Mouse (Mus musculus) megakaryocyte, embryonic 14.5 days (primary cell): ENCODE results near the gene Slc9a1. TPM values are rescaled to one million over a fixed set of nuclear protein-coding genes. Genes with fewer than 3 reads are reported as not detected.

Experiments
- H3K27me3 ChIP-seq: replicated peaks from 2 replicates; pipeline ENCODE3; 2012; ENCODE audit warnings: inconsistent platforms
- H3K36me3 ChIP-seq: replicated peaks from 2 replicates; pipeline ENCODE3; 2012; ENCODE audit warnings: low read length, inconsistent platforms, mixed read lengths
- H3K4me1 ChIP-seq: 2 replicates; pipeline ENCODE4 v1.6.1; 2012; ENCODE audit warnings: inconsistent platforms
- H3K4me3 ChIP-seq: replicated peaks from 2 replicates; pipeline ENCODE3; 2012; ENCODE audit warnings: moderate library complexity, mild to moderate bottlenecking, inconsistent platforms
- H3K9me3 ChIP-seq: 2 replicates; pipeline ENCODE4 v1.6.1; 2012; ENCODE audit warnings: inconsistent platforms
- FLI1 ChIP-seq: IDR thresholded peaks from 2 replicates; pipeline ENCODE4 v1.6.1; 2012; ENCODE audit warnings: low read length, inconsistent platforms, mixed read lengths
- GATA1 ChIP-seq: IDR thresholded peaks from 3 replicates; pipeline ENCODE4 v1.6.1; 2012; ENCODE audit warnings: mixed read lengths, low read length, inconsistent platforms, borderline replicate concordance
- polyA plus RNA-seq: library from polyadenylated mRNA; stranded (reverse); fragments of >175 nt; gene quantifications from 2 replicates; pipeline ENCODE4 v1.2.3, GENCODE M21; 2012; ENCODE audit warnings: low replicate concordance; ENCODE audit not compliant: insufficient read depth

Gene Slc9a1
- 50.9 and 56.9 TPM in 2 replicates for polyA plus RNA-seq

DNA sequence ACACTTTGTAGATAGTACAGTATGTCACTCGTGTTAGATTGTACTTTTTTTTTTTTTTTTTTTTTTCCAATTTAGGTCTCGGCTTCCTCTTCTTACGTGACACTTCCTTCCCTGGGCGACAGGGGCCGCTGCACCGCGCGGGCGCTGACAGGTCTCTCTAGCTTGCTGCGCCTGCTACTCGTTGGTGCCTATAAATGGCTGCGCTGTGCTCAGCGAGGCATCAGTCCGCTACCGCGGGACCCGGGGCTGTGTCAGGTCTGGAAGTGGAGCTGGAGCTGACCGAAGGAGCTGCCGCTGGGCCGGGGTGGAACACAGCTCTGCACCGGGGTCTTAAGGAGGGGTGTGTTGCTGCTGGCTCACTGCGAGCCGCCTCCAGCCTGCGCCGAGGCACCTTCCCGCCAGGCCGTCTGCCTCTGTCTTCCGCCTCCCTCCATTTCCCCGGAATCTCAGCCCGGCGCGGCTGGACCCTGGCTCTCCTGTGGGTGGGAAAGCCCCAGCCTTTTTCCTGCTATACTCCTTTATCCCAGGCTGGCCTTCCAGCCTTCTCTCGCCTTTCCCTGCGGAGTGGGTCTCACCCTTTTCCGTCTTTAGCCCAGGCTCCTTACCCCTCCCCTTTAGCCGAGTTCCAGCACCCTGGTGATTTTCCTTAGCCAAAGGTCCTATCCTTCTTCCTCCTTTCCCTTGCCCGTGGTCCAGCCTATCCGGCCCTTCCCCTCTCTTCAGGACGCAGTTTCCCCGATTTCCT lies at the start of gene Slc9a1:
TSS of gene Slc9a1 (plus strand) at position 154 of the 745 bp plus-strand sequence.
- peaks cover 51% of the 10 kb centered on the region for H3K4me1 ChIP-seq
- TF ChIP-seq GATA1 (no peak), FLI1 (no peak)
- peaks cover 25% of the 10 kb centered on the region for H3K36me3 ChIP-seq
- H3K27me3 ChIP-seq, result no peaks in the 10 kb centered on the region
- peaks cover 6% of the 10 kb centered on the region for H3K9me3 ChIP-seq
- peak within 1 kb of the TSS; percentile 99 for H3K4me3 ChIP-seq

DNA sequence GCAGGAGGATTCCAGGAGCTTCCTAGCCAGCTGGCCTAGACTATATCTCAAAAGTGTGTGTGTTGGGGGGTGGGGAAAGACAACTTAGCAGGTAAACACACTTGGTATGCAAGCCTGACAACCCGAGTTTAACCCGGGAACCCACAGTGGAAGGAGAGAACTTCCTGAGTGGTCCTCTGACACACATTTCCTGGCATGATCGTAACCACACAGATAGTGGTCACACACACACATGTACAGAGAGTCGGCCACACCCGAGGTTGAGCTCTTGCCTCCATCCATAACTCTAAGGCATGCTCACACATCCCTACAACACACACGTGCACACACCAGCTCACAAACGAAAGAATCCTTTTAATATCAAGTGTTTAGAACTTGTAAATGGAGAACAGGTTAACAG lies 41.4 kb upstream of the Slc9a1 start:
- Histone ChIP-seq H3K4me1 (peaks cover 33% of the 10 kb centered on the region), H3K36me3 (peaks cover 6% of the 10 kb centered on the region), H3K4me3 (peak overlapping the region; percentile 78), H3K9me3 (no peaks in the 10 kb centered on the region), H3K27me3 (no peaks in the 10 kb centered on the region)
- TF ChIP-seq GATA1 (no peak), FLI1 (no peak)

GRCm38 (mm10) chr4:133330296-133330695 lies 39.2 kb upstream of the Slc9a1 start:
- Histone ChIP-seq H3K9me3 (no peaks in the 10 kb centered on the region), H3K4me1 (peaks cover 33% of the 10 kb centered on the region), H3K27me3 (no peaks in the 10 kb centered on the region), H3K4me3 (no peak overlapping the region), H3K36me3 (peaks cover 4% of the 10 kb centered on the region)
- no peak for TF ChIP-seq GATA1
- TF ChIP-seq FLI1, result no peak

GRCm38 (mm10) chr4:133333306-133333705 lies 36.2 kb upstream of the Slc9a1 start:
- H3K27me3 ChIP-seq, result no peaks in the 10 kb centered on the region
- H3K36me3 ChIP-seq, result peaks cover 7% of the 10 kb centered on the region
- H3K4me3 ChIP-seq, result no peak overlapping the region
- no peaks in the 10 kb centered on the region for H3K9me3 ChIP-seq
- TF ChIP-seq FLI1 (no peak), GATA1 (no peak)
- peaks cover 31% of the 10 kb centered on the region for H3K4me1 ChIP-seq

GRCm38 (mm10) chr4:133337833-133338520 lies 31.5 kb upstream of the Slc9a1 start:
- Histone ChIP-seq H3K9me3 (no peaks in the 10 kb centered on the region), H3K4me3 (peak overlapping the region; percentile 97), H3K27me3 (peaks cover 5% of the 10 kb centered on the region), H3K36me3 (peaks cover 7% of the 10 kb centered on the region), H3K4me1 (peaks cover 13% of the 10 kb centered on the region; the same call in 1 of the 2 replicates)
- TF ChIP-seq GATA1 (no peak), FLI1 (no peak)

DNA sequence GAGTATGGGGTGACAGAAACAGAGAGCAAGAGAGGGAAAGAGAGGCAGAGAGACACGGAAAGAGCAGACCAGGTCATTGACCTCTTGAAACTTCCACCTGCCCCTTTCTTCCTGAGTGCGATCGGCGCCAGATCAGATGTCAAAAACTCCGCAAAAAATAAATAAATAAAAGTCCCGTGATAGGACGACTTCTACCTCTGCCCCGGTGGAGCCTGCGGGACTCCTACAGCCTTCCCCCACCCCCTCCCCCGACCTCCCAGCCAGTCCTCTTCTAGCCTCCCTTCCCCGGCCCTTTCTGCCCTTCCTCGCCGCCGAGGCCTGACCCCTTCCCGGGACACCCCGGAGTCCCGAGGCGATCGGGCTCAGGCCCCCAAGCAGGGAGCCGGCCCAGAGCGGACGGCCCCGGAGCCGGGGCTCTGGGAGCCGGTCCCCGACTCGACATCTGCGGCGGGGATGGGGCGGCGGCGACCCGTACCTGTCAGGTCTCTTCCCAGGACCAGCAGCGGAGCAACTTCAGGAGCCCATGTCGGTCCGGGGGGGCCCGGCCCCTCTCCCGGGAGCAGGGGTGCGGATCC lies 30.9 kb upstream of the Slc9a1 start:
- Histone ChIP-seq H3K36me3 (peaks cover 7% of the 10 kb centered on the region), H3K9me3 (no peaks in the 10 kb centered on the region), H3K4me1 (peaks cover 13% of the 10 kb centered on the region; the same call in 1 of the 2 replicates), H3K27me3 (peaks cover 8% of the 10 kb centered on the region), H3K4me3 (peak overlapping the region; percentile 97)
- TF ChIP-seq FLI1 (no peak), GATA1 (no peak)

GRCm38 (mm10) chr4:133339148-133339749 lies 30.3 kb upstream of the Slc9a1 start:
- TF ChIP-seq GATA1 (no peak), FLI1 (no peak)
- no peaks in the 10 kb centered on the region for H3K9me3 ChIP-seq
- H3K36me3 ChIP-seq, result peaks cover 4% of the 10 kb centered on the region
- peak overlapping the region; percentile 97 for H3K4me3 ChIP-seq
- H3K27me3 ChIP-seq, result peaks cover 8% of the 10 kb centered on the region
- peaks cover 13% of the 10 kb centered on the region; the same call in 1 of the 2 replicates for H3K4me1 ChIP-seq

DNA sequence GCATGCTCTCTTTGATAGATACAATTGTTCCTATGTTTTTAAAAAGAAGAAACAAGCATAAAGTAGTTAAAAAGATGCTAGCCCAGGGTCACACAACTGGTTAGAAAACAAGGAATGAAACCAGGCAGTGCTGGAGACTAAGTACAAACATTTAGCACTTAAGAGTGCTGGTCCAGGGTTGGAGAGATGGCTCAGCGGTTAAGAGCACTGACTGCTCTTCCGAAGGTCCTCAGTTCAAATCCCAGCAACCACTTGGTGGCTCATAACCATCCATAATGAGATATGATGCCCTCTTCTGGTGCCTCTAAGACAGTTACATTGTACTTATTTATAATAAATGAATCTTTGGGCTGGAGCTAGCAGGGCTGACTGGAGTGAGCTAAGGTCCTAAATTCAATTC lies 29.3 kb upstream of the Slc9a1 start:
- peaks cover 8% of the 10 kb centered on the region for H3K27me3 ChIP-seq
- no peak overlapping the region for H3K4me3 ChIP-seq

DNA sequence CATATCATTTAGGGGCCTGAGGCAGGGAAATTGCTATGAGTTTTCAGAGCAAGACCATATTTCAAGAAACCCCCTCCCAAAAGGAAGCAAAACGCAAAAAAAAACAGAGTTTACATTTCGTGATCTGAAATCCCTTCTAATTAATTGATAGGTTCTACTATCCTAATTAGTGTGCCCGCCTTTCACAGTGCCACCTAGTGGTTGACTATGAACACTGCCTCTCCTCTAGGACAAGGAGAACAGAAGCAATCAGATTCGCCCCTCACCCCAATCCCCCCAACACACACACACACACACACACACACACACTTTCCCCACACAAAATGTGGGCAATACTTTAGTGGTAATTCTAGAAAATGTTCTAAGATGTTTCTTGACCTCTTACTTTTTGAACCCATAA lies 25.4 kb upstream of the Slc9a1 start:
- Histone ChIP-seq H3K27me3 (peaks cover 8% of the 10 kb centered on the region), H3K9me3 (no peaks in the 10 kb centered on the region), H3K36me3 (no peaks in the 10 kb centered on the region), H3K4me1 (peaks cover 34% of the 10 kb centered on the region), H3K4me3 (no peak overlapping the region)
- TF ChIP-seq FLI1 (no peak), GATA1 (no peak)

More for the DNA sequence above, 29.3 kb upstream of the Slc9a1 start:
- no peak for TF ChIP-seq GATA1
- TF ChIP-seq FLI1, result no peak
- peaks cover 4% of the 10 kb centered on the region for H3K36me3 ChIP-seq
- H3K9me3 ChIP-seq, result no peaks in the 10 kb centered on the region
- H3K4me1 ChIP-seq, result peaks cover 13% of the 10 kb centered on the region; the same call in 1 of the 2 replicates
